Mouse (Mus musculus) erythroblast, embryonic 14.5 days (primary cell): ENCODE measurements around the gene Pten.

ENCODE experiments used
- GATA1 ChIP-seq: IDR thresholded peaks from 2 replicates; pipeline ENCODE4 v1.6.1; 2012; ENCODE audit warnings: low read length, inconsistent platforms, mixed read lengths
- TAL1 ChIP-seq: IDR thresholded peaks from 3 replicates; pipeline ENCODE4 v1.6.1; 2012; ENCODE audit warnings: low read length, inconsistent platforms, mixed read lengths

- no peak for TF ChIP-seq GATA1
- no peak for TF ChIP-seq TAL1
These were observed 729 bp upstream of the Pten start for GRCm38 (mm10) chr19:32756636-32756899.
